Mouse (Mus musculus): ENCODE data around the gene Hoxa6. TPM values are rescaled to one million over a fixed set of nuclear protein-coding genes. Genes with fewer than 3 reads are reported as not detected.

Gene Hoxa6
- not detected for total RNA-seq (2022)

DNA sequence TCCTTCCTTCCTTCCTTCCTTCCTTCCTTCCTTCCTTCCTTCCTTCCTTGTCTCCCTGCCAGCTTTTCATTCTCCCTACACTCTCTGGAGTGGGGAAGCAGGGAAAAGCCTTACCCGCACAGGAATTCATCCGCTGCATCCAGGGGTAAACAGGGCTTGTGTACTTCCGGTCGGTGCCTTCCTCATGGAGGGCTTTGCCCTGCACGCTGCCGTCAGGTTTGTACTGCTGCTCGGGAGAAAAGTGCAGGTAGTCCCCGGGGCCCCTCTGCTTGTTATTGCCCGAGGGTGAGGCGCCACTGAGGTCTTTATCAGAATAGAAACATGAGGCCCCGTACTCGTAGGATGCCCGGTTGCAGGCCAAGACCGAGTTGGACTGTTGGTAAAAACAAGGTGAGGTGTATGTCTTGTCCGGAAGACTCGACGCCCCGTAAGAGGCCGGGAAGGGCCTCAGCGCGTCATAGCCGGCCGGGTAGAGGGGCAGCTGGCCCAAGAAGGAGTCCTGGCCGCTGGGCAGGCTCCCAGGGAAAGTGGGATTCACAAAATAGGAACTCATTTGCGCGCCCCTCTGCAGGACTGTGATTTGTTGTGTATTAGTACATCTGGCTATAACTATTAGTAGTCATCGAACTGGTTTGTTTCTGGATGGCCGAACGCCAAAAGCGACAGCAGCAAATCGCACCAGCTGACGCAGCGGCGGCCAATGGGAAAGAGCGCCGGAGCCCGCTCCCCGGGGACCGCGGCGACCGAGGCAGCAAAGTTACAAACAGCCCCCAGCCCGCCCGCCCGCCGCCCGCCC lies at the start of gene Hoxa6:
Gene Hoxa6 (minus strand): TSS at position 651 of the 796 bp plus-strand sequence.
- DNase-seq (ENCODE audit: low spot score in 2 of 2) = no peak

DNA sequence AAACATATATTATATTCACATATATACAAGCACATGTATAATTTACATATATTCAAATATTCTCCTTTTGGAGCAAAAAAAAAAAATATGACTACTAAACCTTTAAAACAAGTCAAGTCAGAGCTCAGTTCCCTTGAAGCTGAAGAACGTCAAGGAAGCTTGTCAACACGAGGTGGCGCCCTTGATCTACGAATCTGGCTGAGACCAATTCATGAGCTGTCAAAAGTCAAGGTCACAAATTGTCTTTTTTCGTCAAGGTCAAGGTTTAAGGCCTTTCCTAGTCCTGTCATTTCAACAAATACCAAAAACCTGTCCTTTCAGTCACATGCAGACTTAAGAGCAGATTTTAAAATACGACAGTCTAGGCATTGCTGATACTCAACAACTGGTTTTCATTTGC lies 48.4 kb upstream of the Hoxa6 start:
- peak in 1 of 2 experiments; percentile 70 for DNase-seq (ENCODE audit: low spot score in 2 of 2)

DNA sequence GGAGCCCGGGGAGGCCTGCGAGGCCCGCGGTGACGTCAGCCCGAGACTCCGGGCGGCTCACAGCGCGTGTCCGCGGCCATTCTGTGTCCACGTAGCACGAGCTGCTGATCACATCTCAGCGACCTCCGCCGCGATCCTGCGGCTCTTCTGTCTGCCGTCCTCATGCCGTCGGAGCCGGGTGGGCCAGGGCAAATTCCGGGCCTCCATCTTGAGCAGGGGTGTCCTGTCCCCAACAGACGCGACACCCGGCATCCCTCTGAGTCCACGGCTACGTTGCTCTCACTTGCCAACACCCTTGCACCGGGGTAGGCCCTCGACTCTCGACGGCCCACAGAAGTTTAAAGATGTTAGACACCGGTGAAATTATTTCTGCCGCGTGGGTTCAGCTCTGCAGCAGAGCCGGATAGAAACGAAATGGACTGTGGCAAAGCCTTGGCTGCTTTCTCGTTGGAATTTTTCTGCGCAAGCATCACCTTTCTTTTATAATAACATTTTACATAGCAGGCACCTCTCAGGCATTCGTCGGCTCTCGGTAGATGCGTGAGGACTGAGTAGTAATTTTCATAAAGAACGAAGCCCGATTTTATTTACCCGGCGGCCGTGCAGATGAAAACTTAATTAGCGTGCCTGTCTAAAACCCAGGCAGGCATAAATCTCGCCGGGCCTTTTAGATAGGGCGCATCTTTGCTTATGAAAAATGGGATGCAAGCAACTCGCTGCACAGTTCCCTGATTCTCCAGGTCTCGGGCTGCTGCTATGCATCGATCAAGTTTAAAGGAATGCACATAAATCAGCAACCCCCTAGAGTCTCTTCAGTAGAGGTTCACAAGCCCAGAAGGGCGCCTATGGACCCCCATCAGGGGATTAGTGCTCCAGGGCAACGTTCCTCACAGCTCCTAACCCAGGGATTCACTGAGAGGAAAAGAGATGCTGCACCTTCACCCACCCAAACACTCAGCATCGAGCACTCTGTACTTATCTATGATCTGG lies 45.3 kb upstream of the Hoxa6 start:
- no peak for DNase-seq (ENCODE audit: low spot score in 2 of 2)

DNA sequence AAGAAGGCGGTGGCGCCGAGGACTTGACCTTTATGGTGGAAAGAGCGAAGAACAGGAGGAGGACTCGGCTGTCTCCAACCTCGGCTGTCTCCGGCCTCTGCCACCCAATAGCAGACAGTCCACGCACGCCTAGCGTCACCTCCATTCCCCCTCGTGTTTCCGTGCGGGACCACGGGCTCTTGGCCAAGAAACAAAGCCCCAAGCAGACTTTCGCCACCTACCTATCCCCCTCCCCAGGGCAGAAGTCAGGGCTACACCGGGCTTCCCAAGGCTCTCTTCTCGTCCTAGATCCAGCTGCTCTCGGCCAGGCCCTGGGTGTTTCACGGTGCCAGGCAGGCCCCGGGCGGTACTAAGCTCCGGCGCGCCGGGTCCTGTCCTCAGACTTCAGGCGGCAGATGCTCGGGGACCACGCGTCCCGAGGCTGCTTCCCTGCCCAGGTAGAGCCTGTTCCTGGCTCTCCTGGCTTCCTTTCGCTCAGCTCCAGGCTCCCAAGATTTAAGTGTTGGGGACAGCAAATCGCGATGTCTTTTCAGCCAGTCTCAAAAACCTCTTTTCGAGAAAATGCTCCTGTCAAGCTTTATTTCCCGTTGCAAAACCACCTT lies 44.4 kb upstream of the Hoxa6 start:
- no peak for DNase-seq (ENCODE audit: low spot score in 2 of 2)

DNA sequence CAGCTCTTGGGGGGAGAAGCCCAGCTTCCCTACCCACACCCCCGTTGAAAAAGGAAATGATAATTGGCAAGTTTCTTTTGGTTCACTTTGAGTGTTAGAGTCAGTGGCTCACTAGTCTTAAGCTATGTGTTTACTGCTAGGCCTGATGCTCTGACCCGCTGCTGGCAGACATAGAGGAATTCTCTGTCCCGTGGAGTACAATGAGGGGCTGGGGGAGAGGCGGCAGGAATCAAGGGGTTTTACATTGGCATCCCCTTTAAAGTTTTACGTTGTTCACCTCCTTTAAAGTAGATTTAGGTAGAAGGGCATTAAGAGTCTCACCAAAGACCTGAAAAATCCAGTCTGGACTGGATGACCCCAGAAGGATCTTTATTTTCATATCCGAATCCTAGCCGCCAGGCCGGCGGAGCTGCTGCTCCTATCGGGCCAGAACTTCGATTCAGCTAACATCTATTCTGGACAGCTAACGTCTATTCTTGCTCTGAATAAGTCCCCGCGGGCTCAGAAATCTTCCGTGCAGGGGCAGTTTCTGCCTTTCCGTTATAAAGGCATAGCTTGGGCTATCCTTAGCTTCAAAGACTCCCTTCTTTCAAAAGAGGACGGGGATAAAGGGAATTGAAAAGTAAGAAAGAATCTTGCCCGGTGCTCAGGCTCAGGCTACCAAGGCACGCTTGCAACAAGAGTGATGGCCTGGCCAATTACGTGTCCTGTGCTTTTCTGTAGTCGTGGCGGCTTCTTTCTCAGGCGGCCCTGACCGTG lies 43.7 kb upstream of the Hoxa6 start:
- DNase-seq (ENCODE audit: low spot score in 2 of 2) = no peak

DNA sequence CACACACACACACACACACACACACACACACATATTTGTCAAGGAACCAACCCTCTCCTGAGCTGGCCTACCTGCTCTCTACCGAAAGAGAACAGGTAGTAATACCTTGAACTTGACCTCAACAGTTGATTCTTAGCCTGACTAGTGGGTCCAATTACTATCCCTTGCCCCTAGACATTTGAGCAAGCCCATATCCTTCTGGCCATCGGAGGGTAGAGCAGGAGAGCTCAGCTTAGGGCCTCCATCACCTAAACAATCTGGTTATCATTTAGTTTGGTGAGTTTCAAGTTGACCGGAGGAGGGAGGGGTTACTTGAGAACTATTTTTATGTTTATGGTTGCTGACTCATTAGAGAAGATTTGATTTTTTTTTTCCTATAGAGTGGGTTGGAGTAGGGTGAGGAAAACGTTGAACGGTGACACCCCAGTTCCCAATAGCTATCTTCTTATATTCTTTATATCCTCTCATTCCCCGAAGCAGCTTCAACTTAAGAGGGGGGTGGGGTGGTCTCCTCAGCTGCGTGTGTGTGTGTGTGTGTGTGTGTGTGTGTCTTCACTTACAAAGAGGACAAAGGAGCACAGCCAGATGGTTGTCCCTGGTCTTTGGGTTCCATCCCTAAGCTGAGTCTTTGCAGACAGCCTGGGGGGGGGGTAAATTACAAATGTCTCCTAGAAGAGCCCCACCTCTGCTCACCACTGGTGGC lies 42.8 kb upstream of the Hoxa6 start:
- DNase-seq (ENCODE audit: low spot score in 2 of 2) = no peak

DNA sequence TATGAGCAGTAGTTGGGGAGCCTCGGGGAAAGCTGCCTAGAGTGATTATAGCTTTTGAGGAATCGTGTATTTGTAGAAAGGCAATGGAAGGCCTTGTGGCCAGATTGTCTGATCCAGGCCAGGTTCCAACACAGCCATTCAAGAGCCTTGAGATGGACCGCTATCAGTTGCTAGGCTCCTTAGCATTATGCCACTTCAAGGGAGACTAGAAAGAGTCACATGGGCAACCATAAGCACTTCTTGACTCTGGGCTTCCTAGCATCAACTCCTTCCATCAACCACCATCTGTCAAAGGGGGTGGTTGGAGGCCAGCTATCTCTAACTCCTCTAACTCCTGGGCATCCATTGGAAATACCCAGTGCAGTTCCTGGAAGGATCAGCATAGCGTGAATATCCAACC lies 41.3 kb upstream of the Hoxa6 start:
- no peak for DNase-seq (ENCODE audit: low spot score in 2 of 2)

DNA sequence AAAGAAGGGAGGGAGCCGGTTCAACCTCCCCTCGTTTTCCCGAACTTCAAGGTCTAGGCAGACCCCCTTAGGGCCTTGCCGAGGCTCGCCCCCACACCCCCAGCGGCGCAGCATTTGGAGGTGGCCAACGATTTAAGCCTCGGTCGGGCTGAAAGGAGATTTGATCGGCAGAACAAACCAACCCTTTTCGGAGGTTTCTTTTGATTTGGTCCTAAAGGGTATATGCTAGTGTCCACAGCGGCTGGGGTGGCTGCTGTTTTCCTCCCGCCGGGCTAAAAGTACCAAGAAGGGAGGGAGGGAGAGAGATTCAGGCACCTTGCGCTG lies 40.9 kb upstream of the Hoxa6 start:
- DNase-seq (ENCODE audit: low spot score in 2 of 2) = no peak

DNA sequence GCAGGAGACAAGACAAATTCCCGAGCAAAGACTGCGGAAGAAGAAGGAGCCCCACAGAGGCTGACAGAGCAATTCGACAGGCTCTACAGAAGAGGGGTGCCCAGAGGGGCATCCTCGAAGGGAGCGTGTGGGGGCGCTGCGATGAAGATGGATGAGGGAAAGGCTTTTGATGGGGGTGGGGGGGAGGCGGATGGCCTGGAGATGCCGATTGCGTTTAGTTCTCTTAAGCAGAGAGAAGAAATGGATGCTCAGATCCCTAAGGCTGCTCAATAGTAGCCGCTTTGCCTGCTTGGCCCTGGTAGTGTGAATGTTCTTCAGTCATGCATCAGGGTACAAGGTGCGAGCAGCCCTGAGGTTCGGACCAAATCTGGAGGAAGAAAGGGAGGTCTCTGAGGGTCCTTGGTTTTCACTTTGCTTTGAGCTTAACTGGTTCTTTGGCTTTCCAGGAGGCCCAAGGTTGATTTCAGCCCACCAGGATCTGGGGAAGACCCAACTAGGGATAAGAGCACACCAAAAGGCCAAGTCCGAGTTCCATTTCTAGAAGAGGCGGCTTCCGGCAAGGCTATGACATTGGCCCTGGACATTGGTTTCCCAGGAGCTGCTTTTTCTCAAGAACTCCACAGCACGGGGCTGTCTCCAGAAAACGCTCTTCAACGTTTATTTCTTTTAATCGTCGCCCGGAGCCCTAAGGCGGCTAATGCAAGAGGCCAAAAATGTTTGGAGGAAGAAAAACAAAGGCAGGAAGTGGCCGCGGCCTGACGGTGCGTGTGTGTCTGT lies 40.3 kb upstream of the Hoxa6 start:
- DNase-seq (ENCODE audit: low spot score in 2 of 2) = no peak

DNA sequence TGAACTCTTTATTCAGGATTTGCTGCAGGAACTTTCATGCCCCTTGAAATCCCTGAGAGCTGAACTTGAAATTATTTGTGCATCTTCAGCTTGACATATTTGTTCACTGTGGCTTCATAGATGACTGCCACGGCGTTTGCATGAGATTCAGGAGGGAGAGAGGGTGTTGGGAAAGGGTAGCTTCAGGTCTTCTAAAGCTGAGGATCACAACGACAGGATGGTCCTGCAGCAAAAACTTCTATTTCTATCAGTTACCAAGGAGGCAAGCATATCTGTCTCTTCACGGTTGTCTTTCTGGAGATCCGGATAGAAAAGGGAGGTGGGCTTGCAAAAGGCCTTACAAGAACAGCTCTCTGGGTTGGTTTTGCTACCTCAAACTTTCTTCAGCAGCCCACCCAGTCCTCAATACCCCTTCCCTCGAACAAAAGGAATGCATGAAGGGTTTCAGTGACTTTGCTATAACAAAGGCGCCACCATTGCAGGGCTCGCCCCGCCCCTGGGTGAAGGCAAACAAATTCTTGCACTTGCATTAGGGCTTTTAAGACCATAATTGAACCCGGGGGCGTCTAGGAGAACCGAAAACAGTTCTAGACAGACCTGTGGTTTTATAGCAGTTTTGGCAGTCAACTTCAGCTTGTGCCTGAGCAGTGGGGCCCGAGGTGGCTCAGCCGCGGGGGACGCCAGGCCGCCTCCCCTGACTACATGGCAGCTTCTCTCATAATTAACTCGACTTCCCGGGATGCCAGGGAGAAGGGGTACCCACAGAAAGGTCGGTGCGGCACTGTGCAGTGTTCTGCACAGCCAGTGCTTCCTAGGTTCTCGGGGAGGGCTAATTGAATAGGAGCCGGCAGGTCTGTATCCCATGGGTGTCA lies 39.5 kb upstream of the Hoxa6 start:
- no peak for DNase-seq (ENCODE audit: low spot score in 2 of 2)

DNA sequence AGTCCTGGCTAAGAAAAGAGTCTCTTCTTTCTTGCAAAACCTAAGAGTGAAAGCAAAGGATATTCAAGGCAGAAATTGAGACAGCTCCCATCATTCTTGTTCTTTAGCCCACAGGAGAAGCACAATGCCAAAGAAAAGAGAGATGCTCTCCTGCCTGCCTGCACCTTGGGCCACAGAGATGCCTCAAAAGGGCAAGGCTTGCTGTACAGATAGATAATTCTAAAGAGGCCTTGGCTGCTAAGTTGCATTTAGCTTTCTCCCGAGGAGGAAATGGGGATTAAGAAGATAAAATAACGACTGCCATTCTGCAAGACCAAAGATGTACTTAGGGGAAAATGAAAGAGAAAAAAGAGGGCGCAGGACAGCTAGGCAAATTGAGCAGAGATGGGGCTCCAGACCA lies 38.4 kb upstream of the Hoxa6 start:
- DNase-seq (ENCODE audit: low spot score in 2 of 2) = no peak

DNA sequence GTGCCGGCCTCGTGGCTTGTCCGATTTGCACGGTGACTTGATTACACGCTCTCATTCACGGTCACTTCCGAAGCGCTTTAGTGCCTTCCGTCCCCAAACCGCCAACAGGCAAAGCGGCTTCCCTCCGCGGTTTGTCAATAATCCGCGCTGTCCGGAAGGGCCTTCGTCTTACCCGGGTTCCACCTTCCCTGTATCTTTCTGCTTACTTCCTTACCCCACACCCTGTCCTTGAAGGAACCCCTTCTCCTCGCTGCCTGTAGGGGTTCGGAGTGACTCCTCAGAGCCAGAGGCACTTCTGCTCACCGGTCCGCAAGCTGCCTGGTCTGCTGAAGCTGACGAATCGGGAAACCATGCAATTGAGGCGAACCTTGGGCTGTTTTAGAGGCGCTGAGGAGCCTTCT lies 37.9 kb upstream of the Hoxa6 start:
- DNase-seq (ENCODE audit: low spot score in 2 of 2) = no peak

DNA sequence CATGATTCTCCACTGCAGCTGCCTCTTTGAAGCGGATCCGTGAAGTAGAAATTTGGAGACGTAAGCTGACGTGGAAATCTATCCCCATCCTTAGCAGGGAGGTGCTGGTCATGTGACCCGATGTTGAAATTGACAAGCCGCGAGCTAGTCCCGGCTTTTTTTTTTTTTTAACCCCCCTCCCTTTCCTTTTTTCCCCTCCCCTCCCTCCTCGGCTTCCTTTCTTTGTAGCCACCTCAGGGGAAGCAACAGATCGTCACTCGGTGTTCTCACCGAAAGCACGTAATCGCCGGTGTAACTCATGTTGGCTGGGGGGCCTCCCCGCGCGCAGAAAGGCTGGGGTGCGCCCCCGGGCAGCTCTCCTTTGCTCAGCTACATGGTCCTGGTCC lies 37.2 kb upstream of the Hoxa6 start, which contains the start of gene Hoxa11:
Gene Hoxa11 (minus strand): TSS at position 54 of the 386 bp plus-strand sequence.
- DNase-seq (ENCODE audit: low spot score in 2 of 2) = no peak

DNA sequence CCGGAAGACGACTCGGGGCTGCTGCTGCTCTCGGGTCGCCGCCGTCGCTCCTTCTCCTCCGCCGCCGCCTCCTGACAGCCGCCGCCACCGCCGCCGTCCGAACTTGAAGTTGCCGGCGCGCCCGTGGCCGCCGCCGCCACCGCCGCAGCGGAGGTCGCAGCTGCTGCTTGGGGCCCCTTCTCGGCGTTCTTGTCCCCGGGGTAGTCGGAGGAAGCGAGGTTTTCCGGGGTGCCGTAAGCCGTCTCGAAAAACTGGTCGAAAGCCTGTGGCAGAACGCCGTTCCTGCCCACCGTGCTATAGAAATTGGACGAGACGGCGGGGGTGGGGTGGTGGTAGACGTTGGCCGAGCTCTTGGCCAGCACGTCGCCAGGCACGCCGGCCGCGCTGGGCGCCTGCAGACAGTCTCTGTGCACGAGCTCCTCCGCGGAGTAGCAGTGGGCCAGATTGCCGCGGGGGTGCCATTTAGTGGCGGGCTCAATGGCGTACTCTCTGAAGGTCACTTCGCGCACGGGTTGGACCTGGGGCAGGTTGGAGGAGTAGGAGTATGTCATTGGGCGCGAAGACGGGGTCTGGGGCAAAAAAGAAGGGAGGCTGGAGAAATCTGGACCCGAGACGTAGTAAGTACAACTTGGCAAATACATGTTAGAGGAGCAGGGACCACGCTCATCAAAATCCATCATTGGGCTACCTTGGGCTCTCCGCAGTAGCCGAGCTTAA lies 36.7 kb upstream of the Hoxa6 start:
- no peak for DNase-seq (ENCODE audit: low spot score in 2 of 2)

DNA sequence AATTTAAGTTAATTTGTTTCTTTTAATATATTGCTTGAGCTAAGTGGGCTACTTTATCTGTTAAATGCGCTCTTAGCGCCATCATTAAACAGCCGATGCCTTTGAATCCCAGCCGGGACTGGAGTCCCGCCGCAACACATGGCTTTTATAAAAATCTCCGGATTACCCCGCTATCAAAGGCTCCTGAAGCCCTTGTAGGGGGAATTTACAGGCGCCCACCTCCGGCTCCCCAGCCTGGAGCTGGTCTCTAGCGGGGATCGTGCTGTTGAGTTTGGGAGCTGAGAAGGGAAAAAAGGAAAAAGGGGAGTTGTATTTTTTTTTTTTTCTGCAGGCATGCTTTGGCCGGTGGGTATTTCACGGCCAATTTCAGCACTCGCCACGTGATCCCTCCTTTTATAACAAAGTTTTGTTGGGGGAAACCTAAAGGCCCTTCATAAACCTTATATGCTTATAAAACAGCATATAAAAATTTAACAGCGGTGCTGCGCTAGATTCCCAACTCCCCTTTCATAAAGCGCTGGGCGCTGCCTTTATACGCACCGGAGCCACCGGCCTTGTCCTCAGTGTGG lies 36.0 kb upstream of the Hoxa6 start:
- no peak for DNase-seq (ENCODE audit: low spot score in 2 of 2)

DNA sequence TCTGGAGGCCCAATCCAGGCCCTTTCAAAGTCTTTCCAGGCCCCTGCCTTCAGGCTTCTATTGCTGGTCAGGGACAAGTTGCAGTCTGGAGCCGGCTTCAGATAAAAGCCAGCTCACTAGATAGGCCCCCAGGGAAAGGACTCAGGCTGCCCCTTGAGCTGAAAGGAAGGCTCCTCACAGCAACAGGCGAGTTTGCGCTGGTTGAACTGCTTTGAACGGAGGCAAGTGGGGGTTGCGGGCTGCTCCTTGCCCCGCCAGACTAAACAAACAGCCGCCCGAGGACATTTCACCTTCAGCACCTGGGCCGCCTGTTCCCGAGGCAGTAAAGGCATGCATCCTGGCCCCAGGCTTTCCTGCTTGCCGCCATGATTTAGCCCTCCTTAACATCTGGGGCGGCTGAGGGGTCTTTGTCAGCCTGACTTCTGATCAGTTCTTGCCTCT lies 35.2 kb upstream of the Hoxa6 start:
- no peak for DNase-seq (ENCODE audit: low spot score in 2 of 2)

DNA sequence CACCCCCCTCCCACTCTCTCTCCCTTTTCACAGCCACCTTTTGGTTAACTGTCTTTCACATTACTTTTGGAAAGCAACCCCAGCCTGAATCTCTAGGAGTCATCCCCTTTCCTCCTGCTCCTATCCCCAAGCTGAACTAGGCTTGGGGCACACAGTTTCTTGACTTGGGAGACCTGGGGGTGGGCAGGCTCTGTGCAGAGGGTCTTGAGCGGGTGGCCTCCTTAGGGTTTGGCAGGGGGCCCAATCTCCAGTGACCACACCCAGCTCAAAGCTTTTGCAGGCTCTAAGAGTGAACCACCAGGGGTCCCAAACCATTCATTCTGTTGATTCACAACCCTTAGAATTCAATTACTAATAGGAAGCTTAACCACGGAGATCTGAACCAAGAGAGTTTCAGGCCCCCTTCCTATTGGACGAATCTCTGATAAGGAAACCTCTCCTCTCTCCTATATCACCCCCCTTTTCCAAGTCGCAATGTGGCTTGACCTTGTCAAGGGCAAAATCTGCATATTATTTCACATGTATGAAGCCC lies 34.3 kb upstream of the Hoxa6 start:
- DNase-seq (ENCODE audit: low spot score in 2 of 2) = no peak

Measured in layer of hippocampus, adult 8-10 months (tissue).